ENCODE assay signal across 10 mouse cellular contexts in genomic region chr19:29412476-29413420, GRCm38 (mm10). TPM values are rescaled to one million over a fixed set of nuclear protein-coding genes. Genes with fewer than 3 reads are reported as not detected.
DNase-seq lines count a peak whose midpoint lies in the region; ATAC-seq and TF ChIP-seq lines count a peak whose summit lies in the region.
"Had no signal": no experiment of that assay in that cellular context is flagged by ENCODE, and none has a peak within 500 bp of the region (broad histone marks: within the 10 kb centered on the region; RNA-seq: fewer than 3 reads in every experiment).

No protein-coding gene starts in this region.

- no peaks in the 10 kb centered on the region for H3K36me3 ChIP-seq in embryonic facial prominence, embryonic 15.5 days
- H3K36me3 ChIP-seq: heart, embryonic 13.5 days; neural tube, embryonic 12.5 days had no signal

- no peak overlapping the region for H3K27ac ChIP-seq in left cerebral cortex, adult 2 months
- H3K27ac ChIP-seq in embryonic facial prominence, embryonic 15.5 days (replicated peaks): peak overlapping the region; percentile 92
- H3K27ac ChIP-seq: heart, embryonic 13.5 days; neural tube, embryonic 12.5 days had no signal

- no peak overlapping the region for H3K4me2 ChIP-seq in embryonic facial prominence, embryonic 15.5 days (replicated peaks)
- H3K4me2 ChIP-seq: heart, embryonic 13.5 days; neural tube, embryonic 12.5 days had no signal

- no peak overlapping the region for H3K4me3 ChIP-seq in left cerebral cortex, adult 2 months
- no peak overlapping the region for H3K4me3 ChIP-seq in embryonic facial prominence, embryonic 15.5 days (replicated peaks)
- H3K4me3 ChIP-seq: heart, embryonic 13.5 days; neural tube, embryonic 12.5 days had no signal

- intact Hi-C loops in left cerebral cortex, postnatal 4 days (cut with DNase I): no loop called here
- intact Hi-C loops in left cerebral cortex, adult 2 months (cut with DNase I): no loop called here

- peaks cover 12% of the 10 kb centered on the region; the same call in 1 of the 2 replicates for H3K4me1 ChIP-seq in embryonic facial prominence, embryonic 15.5 days
- H3K4me1 ChIP-seq: neural tube, embryonic 12.5 days had no signal

- peak; percentile 36 for DNase-seq in embryo, embryonic 10.5 days (ENCODE audit: low spot score)
- DNase-seq in embryo, embryonic 10 days (ENCODE audit: low spot score): no peak
- peak; percentile 20 for DNase-seq in left cerebral cortex, postnatal 4 days
- DNase-seq in left cerebral cortex, adult 2 months (ENCODE audit: extremely low spot score in 1 of 2, low spot score in 2 of 2): no peak
- peak; percentile 68 for DNase-seq in lung, postnatal 10 days
- DNase-seq in spleen, postnatal 4 days (ENCODE audit: low spot score in 2 of 2): no peak
- no peak for DNase-seq in frontal cortex, postnatal 14 days (ENCODE audit: low spot score in 2 of 2)

- no peaks in the 10 kb centered on the region for H3K27me3 ChIP-seq in embryonic facial prominence, embryonic 15.5 days
- H3K27me3 ChIP-seq: neural tube, embryonic 12.5 days had no signal

- H3K9me3 ChIP-seq in embryonic facial prominence, embryonic 15.5 days (replicated peaks): no peaks in the 10 kb centered on the region
- H3K9me3 ChIP-seq: heart, embryonic 13.5 days; neural tube, embryonic 12.5 days had no signal

- 17% methylated on average over 6 of the region's 6 CpGs for WGBS in embryonic facial prominence, embryonic 15.5 days

- peak; percentile 93 for ATAC-seq in embryonic facial prominence, embryonic 15.5 days (ENCODE audit: insufficient number of reproducible peaks, low FRiP score, low TSS enrichment, low read depth)

- TF ChIP-seq CTCF in left cerebral cortex, adult 2 months (IDR thresholded peaks at IDR 0.05): no peak

- no peak overlapping the region for H3K9ac ChIP-seq in embryonic facial prominence, embryonic 15.5 days
- H3K9ac ChIP-seq: heart, embryonic 13.5 days; neural tube, embryonic 12.5 days had no signal

RNA-seq across cellular contexts. Expression of gene Pdcd1lg2, which starts 2.0 kb away (rescaled TPM):
- under 1 TPM in 1 of 2 experiments, not detected in 1; 0.28 TPM for total RNA-seq in left cerebral cortex, postnatal 4 days (2021)
- under 1 TPM in 1 of 2 experiments, not detected in 1; 0.32 TPM for total RNA-seq in left cerebral cortex, adult 2 months (2021)
- polyA plus RNA-seq in embryonic facial prominence, embryonic 15.5 days (2015; fragmentation: Nextera tagmentation; extraction: Ambion mirVana): not detected in 2 replicates
- polyA plus RNA-seq: heart, embryonic 13.5 days; neural tube, embryonic 12.5 days had no signal

RNA-seq across cellular contexts. Expression of gene Cd274, which starts 45.5 kb away (rescaled TPM):
- 1 to 10 TPM; 1.3 to 1.5 TPM for total RNA-seq in left cerebral cortex, postnatal 4 days (2021)
- total RNA-seq in left cerebral cortex, adult 2 months (2021): 1 to 10 TPM in 1 of 2 experiments, under 1 TPM in 1; 0.89 to 1.3 TPM
- 0.71 and 0.72 TPM in 2 replicates for polyA plus RNA-seq in embryonic facial prominence, embryonic 15.5 days (2015; fragmentation: Nextera tagmentation; extraction: Ambion mirVana)

RNA-seq across cellular contexts. Expression of gene Plgrkt, which starts 45.6 kb away (rescaled TPM):
- total RNA-seq in left cerebral cortex, postnatal 4 days (2021): 10 to 100 TPM; 47.4 to 49.6 TPM
- 10 to 100 TPM; 27.6 to 29.3 TPM for total RNA-seq in left cerebral cortex, adult 2 months (2021)
- 79.0 and 83.9 TPM in 2 replicates for polyA plus RNA-seq in embryonic facial prominence, embryonic 15.5 days (2015; fragmentation: Nextera tagmentation; extraction: Ambion mirVana)

Comparison
In these comparisons a context has a peak if more than half of its experiments do, and no peak if none do; other contexts are left out.
1. DNase-seq: peak in embryo, embryonic 10.5 days (single experiment), left cerebral cortex, postnatal 4 days (single experiment) and lung, postnatal 10 days (single experiment); none in embryo, embryonic 10 days (single experiment), left cerebral cortex, adult 2 months (0 of 2), spleen, postnatal 4 days (0 of 2) and frontal cortex, postnatal 14 days (0 of 2).